Mouse (Mus musculus) small intestine, adult 2 months (tissue): ENCODE data around the gene Sult6b2. TPM values are rescaled to one million over a fixed set of nuclear protein-coding genes. Genes with fewer than 3 reads are reported as not detected.

Source experiments
- H3K27ac ChIP-seq: fragments of 200-500 bp; 2 replicates; pipeline ENCODE4 v1.5.1; 2012; ENCODE audit warnings: low read depth, low read length, control low read depth, inconsistent platforms; ENCODE audit not compliant: insufficient read depth
- H3K27me3 ChIP-seq: fragments of 200-500 bp; 2 replicates; pipeline ENCODE4 v1.6.1; 2012; ENCODE audit warnings: mild to moderate bottlenecking, moderate library complexity, low read length, inconsistent platforms; ENCODE audit not compliant: control insufficient read depth, insufficient read depth
- H3K36me3 ChIP-seq: fragments of 200-500 bp; 2 replicates; pipeline ENCODE4 v1.6.1; 2012; ENCODE audit warnings: mild to moderate bottlenecking, low read length, control low read depth, inconsistent platforms; ENCODE audit not compliant: control insufficient read depth, insufficient read depth
- H3K4me1 ChIP-seq: fragments of 200-500 bp; 2 replicates; pipeline ENCODE4 v1.6.1; 2012; ENCODE audit warnings: low read length, inconsistent platforms, mixed read lengths; ENCODE audit not compliant: control insufficient read depth, insufficient read depth, insufficient read length
- H3K4me3 ChIP-seq: fragments of 200-500 bp; 2 replicates; pipeline ENCODE4 v1.5.1; 2012; ENCODE audit warnings: low read depth, mild to moderate bottlenecking, control low read depth, inconsistent platforms, low read length, moderate library complexity
- CTCF ChIP-seq: fragments of 200-500 bp; IDR thresholded peaks from 2 replicates; pipeline ENCODE4 v1.5.1; 2012; ENCODE audit warnings: low read depth, mild to moderate bottlenecking, control low read depth, inconsistent platforms, low read length, moderate library complexity, mixed read lengths; ENCODE audit not compliant: insufficient replicate concordance, insufficient read length; ENCODE audit errors: extremely low read depth
- POLR2A ChIP-seq: fragments of 200-500 bp; IDR thresholded peaks from 2 replicates; pipeline ENCODE4 v1.6.1; 2012; ENCODE audit warnings: low read depth, mild to moderate bottlenecking, control low read depth, inconsistent platforms, low read length, moderate library complexity
- WGBS: fragments of 180-500 bp; shearing (Covaris S2); methylation state at CpG from one replicate; pipeline ENCODE4 v1.1.7; 2018; 5-methylcytosine and 5-hydroxymethylcytosine counted together
- polyA plus RNA-seq: library from polyadenylated mRNA; depleted of rRNA; stranded (reverse); fragments of >200 nt; gene quantifications from 2 replicates; pipeline ENCODE4 v1.2.3, GENCODE M21; 2012

The Sult6b2 gene
- polyA plus RNA-seq, 1 experiment: 0.20 TPM

- 37% methylated on average over 3 of the region's 3 CpGs for WGBS
- TF ChIP-seq POLR2A (no peak), CTCF (no peak)
Observed at GRCm38 (mm10) chr6:142830221-142830620, 25.9 kb upstream of the Sult6b2 start.

DNA sequence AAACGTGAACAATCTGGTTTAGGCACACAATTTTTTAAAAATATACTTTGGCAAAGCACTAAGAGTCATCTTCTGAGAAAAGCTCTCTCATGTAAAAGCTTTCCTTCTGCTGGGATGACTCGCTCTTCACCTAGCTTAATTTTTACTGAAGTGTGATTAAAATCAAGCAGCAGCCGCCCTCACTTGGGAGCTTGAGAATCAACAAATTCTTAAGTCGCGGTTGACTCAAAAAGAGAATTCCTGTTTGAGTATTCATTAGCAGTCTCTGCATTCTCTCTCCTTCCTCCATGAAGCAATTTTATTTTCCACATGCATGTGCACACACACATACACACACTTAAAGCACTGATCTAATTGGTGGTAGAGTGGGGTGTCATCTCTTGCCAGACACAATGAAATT is 21.1 kb upstream of the Sult6b2 start:
- no peaks in the 10 kb centered on the region for H3K4me1 ChIP-seq
- no peak overlapping the region for H3K4me3 ChIP-seq
- H3K27me3 ChIP-seq: no peaks in the 10 kb centered on the region; the same call in 1 of the 2 replicates
- no peak overlapping the region for H3K27ac ChIP-seq
- H3K36me3 ChIP-seq: no peaks in the 10 kb centered on the region
- WGBS: 80% methylated on average over 5 of the region's 5 CpGs
- TF ChIP-seq POLR2A (no peak), CTCF (no peak)

More at GRCm38 (mm10) chr6:142830221-142830620, 25.9 kb upstream of the Sult6b2 start:
- no peaks in the 10 kb centered on the region for H3K36me3 ChIP-seq
- H3K27ac ChIP-seq: no peak overlapping the region
- no peak overlapping the region for H3K4me3 ChIP-seq
- no peaks in the 10 kb centered on the region; the same call in 1 of the 2 replicates for H3K4me1 ChIP-seq
- peaks cover 4% of the 10 kb centered on the region; the same call in 1 of the 2 replicates for H3K27me3 ChIP-seq

GRCm38 (mm10) chr6:142823008-142823787 is 18.9 kb upstream of the Sult6b2 start:
- Histone ChIP-seq H3K4me3 (no peak overlapping the region), H3K36me3 (no peaks in the 10 kb centered on the region), H3K27me3 (no peaks in the 10 kb centered on the region; the same call in 1 of the 2 replicates), H3K27ac (no peak overlapping the region), H3K4me1 (no peaks in the 10 kb centered on the region)
- TF ChIP-seq CTCF (no peak), POLR2A (no peak)
- WGBS: 48% methylated on average over 5 of the region's 5 CpGs

GRCm38 (mm10) chr6:142818306-142818705 is 14.0 kb upstream of the Sult6b2 start:
- WGBS: 93% methylated on average over 10 of the region's 10 CpGs
- no peaks in the 10 kb centered on the region for H3K27me3 ChIP-seq
- no peak for TF ChIP-seq POLR2A
- TF ChIP-seq CTCF: no peak
- no peak overlapping the region for H3K4me3 ChIP-seq
- H3K27ac ChIP-seq: no peak overlapping the region
- no peaks in the 10 kb centered on the region; the same call in 1 of the 2 replicates for H3K4me1 ChIP-seq
- H3K36me3 ChIP-seq: no peaks in the 10 kb centered on the region

GRCm38 (mm10) chr6:142815513-142815912 is 11.2 kb upstream of the Sult6b2 start:
- 68% methylated on average over 3 of the region's 3 CpGs for WGBS
- H3K4me3 ChIP-seq: no peak overlapping the region
- TF ChIP-seq CTCF: no peak
- no peak for TF ChIP-seq POLR2A

GRCm38 (mm10) chr6:142814495-142814921 is 10.2 kb upstream of the Sult6b2 start:
- TF ChIP-seq CTCF: peak; percentile 47; the same call in 1 of the 2 replicates
- no peak for TF ChIP-seq POLR2A
- Histone ChIP-seq H3K27ac (no peak overlapping the region; the same call in 1 of the 2 replicates), H3K4me1 (no peaks in the 10 kb centered on the region; the same call in 1 of the 2 replicates), H3K27me3 (no peaks in the 10 kb centered on the region), H3K36me3 (no peaks in the 10 kb centered on the region), H3K4me3 (peak overlapping the region; percentile 45)
- WGBS: 2% methylated on average over 15 of the region's 15 CpGs

More at GRCm38 (mm10) chr6:142815513-142815912, 11.2 kb upstream of the Sult6b2 start:
- no peaks in the 10 kb centered on the region for H3K36me3 ChIP-seq
- no peaks in the 10 kb centered on the region for H3K27me3 ChIP-seq
- H3K4me1 ChIP-seq: no peaks in the 10 kb centered on the region; the same call in 1 of the 2 replicates
- H3K27ac ChIP-seq: no peak overlapping the region

GRCm38 (mm10) chr6:142814011-142814410 is 9.7 kb upstream of the Sult6b2 start:
- no peaks in the 10 kb centered on the region for H3K27me3 ChIP-seq
- peaks cover 2% of the 10 kb centered on the region; the same call in 1 of the 2 replicates for H3K4me1 ChIP-seq
- TF ChIP-seq POLR2A (no peak), CTCF (no peak)
- H3K4me3 ChIP-seq: peak overlapping the region; percentile 33; the same call in 1 of the 2 replicates
- 20% methylated on average over 10 of the region's 10 CpGs for WGBS
- no peaks in the 10 kb centered on the region for H3K36me3 ChIP-seq
- H3K27ac ChIP-seq: peak overlapping the region; percentile 72; the same call in 1 of the 2 replicates
